Mouse (Mus musculus) megakaryocyte, adult 5-6 weeks (primary cell): ENCODE measurements around the gene Gsg1l. TPM values are rescaled to one million over a fixed set of nuclear protein-coding genes. Genes with fewer than 3 reads are reported as not detected.

ENCODE experiments used
- ATAC-seq: 2 replicates; pipeline ENCODE4 v1.8.0; 2016; ENCODE audit warnings: mild to moderate bottlenecking, inconsistent platforms; ENCODE audit not compliant: poor library complexity, severe bottlenecking
- total RNA-seq, 2 experiments: library from RNA; stranded (forward) in 1 of 2; stranded (reverse) in 1 of 2; fragments of 153-499, 151-499 nt in 1 of 2; fragments of 221-1000, 200-1000 nt in 1 of 2; gene quantifications; 2 replicates each; pipeline versions ENCODE4 v1.2.3 to v1.2.4; 2015 to 2017

Gene Gsg1l
- total RNA-seq, 2 experiments from 2014 or later = not detected

DNA sequence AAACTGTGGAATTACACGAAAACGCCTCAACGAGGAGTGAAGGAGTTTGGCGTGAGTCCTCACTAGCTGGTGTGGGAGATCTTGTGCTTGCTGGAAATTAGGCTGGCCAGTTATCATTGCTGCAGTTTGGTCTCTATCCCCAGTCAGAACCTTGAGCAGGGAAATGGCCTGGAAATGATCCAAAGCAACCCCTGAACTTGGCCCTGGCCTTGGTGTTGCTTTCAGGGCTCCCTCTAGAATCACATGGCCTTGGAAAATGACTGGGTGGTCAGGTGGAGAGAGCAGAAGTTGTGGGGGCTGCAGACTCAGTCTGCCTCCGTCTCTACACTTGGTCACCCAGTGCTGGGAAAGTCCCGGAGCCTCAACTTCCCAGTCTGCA lies 210.0 kb downstream of the Gsg1l start:
- no peak for ATAC-seq

DNA sequence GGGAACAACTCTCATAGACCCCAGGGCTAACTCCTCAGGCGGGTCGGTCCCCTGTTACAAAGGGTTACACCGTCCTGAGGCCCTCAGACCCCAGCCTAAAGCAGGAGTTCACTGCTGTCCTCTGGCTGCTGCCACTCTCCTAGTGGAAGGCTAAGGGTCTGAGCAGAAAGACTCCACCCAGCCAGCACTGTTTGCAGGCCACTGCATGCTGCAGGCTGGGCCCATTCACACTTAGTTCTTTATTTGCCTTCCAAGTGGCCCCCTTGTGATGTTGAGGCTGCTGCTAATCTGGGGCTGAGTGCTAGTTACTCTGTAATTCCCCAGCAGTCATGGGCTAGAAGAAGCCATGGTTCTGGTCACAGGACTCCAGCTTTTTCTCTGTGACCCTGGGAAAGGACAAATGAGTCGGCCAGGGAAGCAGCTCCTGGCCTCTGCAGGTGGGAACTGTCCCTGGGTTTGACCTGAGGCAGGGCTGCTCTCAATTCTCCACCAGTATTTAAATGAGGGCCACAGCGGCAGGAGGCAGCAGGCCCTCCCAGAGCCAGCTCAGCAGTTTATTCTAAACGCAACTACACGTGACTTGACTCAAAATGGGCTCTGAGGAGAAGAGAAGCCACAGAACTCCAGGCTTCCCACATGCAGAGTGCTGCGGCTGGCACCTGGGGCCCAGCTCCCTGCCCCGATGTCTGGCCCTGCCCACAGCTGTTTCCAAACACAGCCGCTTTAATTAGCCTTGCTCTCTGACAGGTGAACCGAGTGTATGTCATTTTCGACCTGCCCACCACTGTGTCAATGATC lies 210.6 kb downstream of the Gsg1l start:
- no peak for ATAC-seq

DNA sequence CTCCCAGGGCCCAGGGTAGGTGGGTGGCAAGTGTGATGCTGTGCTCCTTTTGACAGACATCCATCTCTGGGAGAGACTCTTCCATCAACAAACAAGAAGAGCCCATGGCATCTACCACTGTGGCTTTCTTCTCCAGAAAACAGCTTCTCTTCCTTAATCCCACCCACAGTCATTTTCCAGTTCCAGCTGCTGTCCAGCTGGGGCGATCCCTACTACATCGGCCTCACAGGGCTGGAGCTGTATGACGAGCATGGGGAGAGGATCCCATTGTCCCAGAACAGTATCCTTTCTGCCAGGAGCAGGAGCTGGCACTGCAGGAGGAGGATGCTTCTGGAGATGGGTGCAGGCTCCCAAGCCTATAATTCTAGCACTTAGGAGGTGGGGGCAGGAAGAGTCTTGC lies 213.6 kb downstream of the Gsg1l start:
- no peak for ATAC-seq

DNA sequence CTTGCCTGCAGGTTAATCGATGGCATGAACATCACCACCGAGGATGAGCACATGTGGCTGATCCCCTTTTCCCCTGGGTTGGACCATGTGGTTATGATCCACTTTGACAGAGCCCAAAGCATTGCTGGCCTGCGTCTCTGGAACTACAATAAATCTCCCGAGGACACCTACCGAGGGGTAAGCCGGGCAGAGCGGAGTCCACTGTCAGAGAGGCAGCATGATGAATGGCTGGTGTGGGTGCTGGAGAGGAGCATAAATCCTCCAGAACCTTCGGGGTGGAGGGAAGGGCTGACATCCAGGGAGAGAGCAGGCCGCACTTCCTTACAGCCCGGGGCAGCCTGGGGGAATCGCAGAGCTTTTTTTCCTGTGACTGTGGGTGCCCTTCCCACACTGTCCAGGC lies 217.0 kb downstream of the Gsg1l start:
- no peak for ATAC-seq

DNA sequence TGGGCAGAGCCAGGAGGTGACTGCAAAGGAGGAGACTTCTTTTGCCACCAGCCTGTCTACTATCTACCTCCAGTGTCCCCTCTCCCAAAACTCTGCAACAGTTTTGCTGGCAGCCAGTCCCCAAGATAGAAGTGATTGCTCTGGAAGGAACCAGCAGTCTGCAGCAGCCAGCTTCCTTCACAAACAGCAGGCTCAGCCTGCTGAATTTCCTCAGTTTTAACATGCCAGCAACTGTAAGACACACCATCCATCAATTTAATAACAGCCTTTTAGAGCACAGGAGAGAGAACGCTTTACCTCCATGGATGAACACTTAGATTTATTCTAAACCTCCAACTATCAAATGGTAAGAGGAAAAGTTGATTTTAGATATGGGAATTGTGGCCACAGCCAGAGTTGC lies 218.2 kb downstream of the Gsg1l start:
- ATAC-seq = no peak

- ATAC-seq = no peak
Observed at GRCm38 (mm10) chr7:125860421-125860820, 221.8 kb downstream of the Gsg1l start.

DNA sequence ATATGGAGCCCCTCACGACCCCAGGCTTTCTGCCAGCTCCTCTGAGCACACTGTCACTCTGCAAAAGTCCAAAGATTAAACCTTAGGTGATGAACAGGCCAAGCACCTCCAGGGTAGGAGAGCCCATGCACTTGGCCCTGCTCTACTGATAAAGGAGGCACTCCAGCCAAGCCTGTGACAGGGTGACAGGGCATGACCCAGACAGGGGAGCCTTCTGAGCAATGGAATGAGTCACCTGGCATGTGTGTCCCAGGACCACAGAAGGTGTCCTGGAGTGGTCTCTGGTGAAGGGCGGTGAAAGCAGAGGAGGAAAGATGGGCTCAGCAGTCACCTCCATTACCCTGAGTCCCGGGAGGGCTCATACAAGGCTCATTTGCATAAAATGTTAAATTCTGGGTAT lies 222.6 kb downstream of the Gsg1l start:
- no peak for ATAC-seq

GRCm38 (mm10) chr7:125847528-125847866 lies 234.7 kb downstream of the Gsg1l start:
- ATAC-seq = no peak

GRCm38 (mm10) chr7:125846866-125847527 lies 235.2 kb downstream of the Gsg1l start:
- no peak for ATAC-seq

DNA sequence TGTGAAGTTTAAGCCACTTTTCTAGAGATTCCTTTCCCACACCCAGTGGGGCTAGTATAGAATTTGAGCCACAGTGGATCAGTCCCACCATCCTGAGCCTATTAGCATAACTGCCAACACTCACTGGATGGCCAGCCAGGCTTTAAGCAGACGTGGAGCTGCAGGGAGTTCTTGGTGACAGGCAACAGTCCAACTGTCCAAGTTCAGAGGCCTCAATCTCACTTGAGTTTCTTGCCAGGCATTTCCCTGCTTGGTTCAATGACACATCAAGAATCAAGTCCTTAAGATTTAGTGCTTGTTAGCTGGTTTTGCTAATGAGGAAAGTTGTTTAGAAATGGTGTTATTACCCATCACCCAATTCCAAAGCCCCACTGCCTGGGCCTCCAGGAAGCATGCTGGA lies 236.6 kb downstream of the Gsg1l start:
- ATAC-seq = no peak

GRCm38 (mm10) chr7:125838078-125838742 lies 244.0 kb downstream of the Gsg1l start:
- ATAC-seq = no peak

DNA sequence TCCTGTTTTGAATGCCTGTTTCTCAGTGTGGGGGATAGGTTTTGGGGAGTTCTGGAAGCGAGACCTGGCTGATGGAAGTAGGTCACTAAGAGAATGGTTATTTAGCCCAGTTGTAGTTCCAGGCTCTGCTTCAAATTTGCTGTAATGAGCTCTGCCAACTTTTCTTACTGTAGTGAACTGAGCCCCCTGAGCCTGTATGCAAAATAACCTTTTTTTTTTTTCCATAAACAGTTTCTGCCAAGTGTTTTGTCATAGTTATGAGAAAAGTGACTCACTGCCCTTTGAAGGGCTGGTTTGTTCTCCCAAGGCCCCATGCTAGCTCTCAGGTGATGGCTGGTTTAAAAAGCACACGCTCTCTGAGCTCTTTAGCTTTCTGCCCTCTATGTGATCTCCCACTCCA lies 248.7 kb downstream of the Gsg1l start:
- ATAC-seq = no peak

- ATAC-seq = no peak
Observed at GRCm38 (mm10) chr7:125832767-125833166, 249.4 kb downstream of the Gsg1l start.

GRCm38 (mm10) chr7:125829121-125829666 lies 253.0 kb downstream of the Gsg1l start:
- ATAC-seq = no peak

DNA sequence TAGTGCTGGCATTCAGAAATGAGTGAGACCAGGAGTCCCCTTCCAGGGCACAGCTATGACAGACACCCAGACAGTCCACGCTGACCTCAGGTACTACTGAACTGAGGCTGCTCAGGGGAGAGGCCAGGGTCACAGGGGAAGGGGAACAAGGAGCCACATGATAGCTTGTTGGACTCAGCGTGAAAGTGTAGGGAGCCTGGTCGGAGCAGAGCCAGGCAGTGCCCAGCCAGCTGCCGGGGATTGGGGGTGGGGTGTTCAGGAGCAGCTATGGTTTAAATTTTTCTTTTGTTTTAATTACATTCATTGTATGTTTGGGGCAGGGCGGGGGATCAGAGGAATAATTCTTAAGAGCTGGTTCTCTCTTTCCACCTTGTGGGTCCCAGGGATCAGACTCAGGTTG lies 253.7 kb downstream of the Gsg1l start:
- ATAC-seq = no peak

Other genes with a start within 250 kb of the Gsg1l start
- gene Xpo6, start 118.1 kb upstream of the Gsg1l start, total RNA-seq (2015) = 128 and 140 TPM in 2 replicates
- 58.6 and 65.2 TPM in 2 replicates for gene Xpo6, start 118.1 kb upstream of the Gsg1l start, total RNA-seq (2017)
- gene Sbk1, start 190.2 kb upstream of the Gsg1l start, total RNA-seq (2015) = 4.7 and 5.2 TPM in 2 replicates
- gene Sbk1, start 190.2 kb upstream of the Gsg1l start, total RNA-seq (2017) = 5.1 and 5.6 TPM in 2 replicates